Mouse (Mus musculus) lung, embryonic 15.5 days (tissue): ENCODE measurements around the gene Arhgap17. TPM values are rescaled to one million over a fixed set of nuclear protein-coding genes. Genes with fewer than 3 reads are reported as not detected.

ENCODE experiments used
- ATAC-seq: fragments of 200-750 bp; cut with Nextera tagmentation; 2 replicates; pipeline ENCODE4 v1.8.0; 2017; ENCODE audit warnings: moderate number of reproducible peaks, borderline replicate concordance; ENCODE audit not compliant: low FRiP score, low TSS enrichment; ENCODE audit errors: extremely low read depth
- H3K27ac ChIP-seq: fragments of 300-500 bp; sonication (generic); 2 replicates; pipeline ENCODE4 v1.5.1; 2015; ENCODE audit warnings: moderate library complexity, mild to moderate bottlenecking, inconsistent platforms
- H3K27me3 ChIP-seq: fragments of 300-500 bp; sonication (generic); 2 replicates; pipeline ENCODE4 v1.6.1; 2015; ENCODE audit warnings: inconsistent platforms
- H3K36me3 ChIP-seq: fragments of 300-500 bp; sonication (generic); 2 replicates; pipeline ENCODE4 v1.6.1; 2015; ENCODE audit warnings: inconsistent platforms
- H3K4me1 ChIP-seq: fragments of 300-500 bp; sonication (generic); 2 replicates; pipeline ENCODE4 v1.6.1; 2015; ENCODE audit warnings: inconsistent platforms
- H3K4me2 ChIP-seq: fragments of 300-500 bp; sonication (generic); 2 replicates; pipeline ENCODE4 v1.6.1; 2015; ENCODE audit warnings: inconsistent platforms, mild to moderate bottlenecking, moderate library complexity
- H3K4me3 ChIP-seq: fragments of 300-500 bp; sonication (generic); 2 replicates; pipeline ENCODE4 v1.5.1; 2015; ENCODE audit warnings: mild to moderate bottlenecking, inconsistent platforms
- H3K9ac ChIP-seq: fragments of 300-500 bp; sonication (generic); 2 replicates; pipeline ENCODE4 v1.6.1; 2015; ENCODE audit warnings: inconsistent platforms
- H3K9me3 ChIP-seq: fragments of 300-500 bp; sonication (generic); 2 replicates; pipeline ENCODE4 v1.6.1; 2016; ENCODE audit warnings: inconsistent platforms
- WGBS: fragments of 180-500 bp; shearing (Covaris S2); methylation state at CpG from one replicate; pipeline ENCODE4 v1.1.7; 2015; 5-methylcytosine and 5-hydroxymethylcytosine counted together
- polyA plus RNA-seq: library from polyadenylated mRNA; unstranded; fragments of >200 nt; fragmentation: Nextera tagmentation; extraction: Ambion mirVana; gene quantifications from 2 replicates; pipeline ENCODE4 v1.2.1, GENCODE M21; 2015

The Arhgap17 gene
- polyA plus RNA-seq, 1 experiment from 2014 or later, result 18.5 TPM

GRCm38 (mm10) chr7:123296097-123296496, 73.6 kb downstream of the Arhgap17 start:
- Histone ChIP-seq H3K4me1 (no peaks in the 10 kb centered on the region), H3K36me3 (peaks cover 48% of the 10 kb centered on the region), H3K4me2 (no peak overlapping the region), H3K27ac (no peak overlapping the region), H3K4me3 (no peak overlapping the region), H3K27me3 (no peaks in the 10 kb centered on the region), H3K9ac (no peak overlapping the region), H3K9me3 (no peaks in the 10 kb centered on the region)
- WGBS, result 87% methylated on average over 6 of the region's 6 CpGs
- no peak for ATAC-seq

- H3K4me1 ChIP-seq, result no peaks in the 10 kb centered on the region
- ATAC-seq, result no peak
- no peak overlapping the region for H3K9ac ChIP-seq
- H3K27me3 ChIP-seq, result no peaks in the 10 kb centered on the region
- peaks cover 48% of the 10 kb centered on the region for H3K36me3 ChIP-seq
- WGBS, result 86% methylated on average over 7 of the region's 7 CpGs
- H3K4me3 ChIP-seq, result no peak overlapping the region
- no peak overlapping the region for H3K4me2 ChIP-seq
- no peak overlapping the region for H3K27ac ChIP-seq
- no peaks in the 10 kb centered on the region for H3K9me3 ChIP-seq
Observed at GRCm38 (mm10) chr7:123295423-123295822, 74.3 kb downstream of the Arhgap17 start.

GRCm38 (mm10) chr7:123293898-123294297, 75.8 kb downstream of the Arhgap17 start:
- 87% methylated on average over 7 of the region's 7 CpGs for WGBS
- Histone ChIP-seq H3K4me1 (no peaks in the 10 kb centered on the region), H3K4me3 (no peak overlapping the region), H3K36me3 (peaks cover 48% of the 10 kb centered on the region), H3K27ac (no peak overlapping the region), H3K4me2 (no peak overlapping the region), H3K9me3 (no peaks in the 10 kb centered on the region), H3K9ac (no peak overlapping the region), H3K27me3 (no peaks in the 10 kb centered on the region)
- no peak for ATAC-seq

GRCm38 (mm10) chr7:123291942-123292341, 77.8 kb downstream of the Arhgap17 start:
- H3K4me1 ChIP-seq, result no peaks in the 10 kb centered on the region
- 76% methylated on average over 8 of the region's 8 CpGs for WGBS
- no peaks in the 10 kb centered on the region for H3K9me3 ChIP-seq
- no peaks in the 10 kb centered on the region for H3K27me3 ChIP-seq
- no peak overlapping the region for H3K27ac ChIP-seq
- no peak overlapping the region for H3K4me3 ChIP-seq
- no peak for ATAC-seq
- H3K9ac ChIP-seq, result no peak overlapping the region
- H3K4me2 ChIP-seq, result no peak overlapping the region
- H3K36me3 ChIP-seq, result peaks cover 48% of the 10 kb centered on the region

GRCm38 (mm10) chr7:123289176-123289575, 80.5 kb downstream of the Arhgap17 start:
- Histone ChIP-seq H3K27ac (no peak overlapping the region), H3K9ac (no peak overlapping the region), H3K4me3 (no peak overlapping the region), H3K27me3 (no peaks in the 10 kb centered on the region), H3K4me1 (no peaks in the 10 kb centered on the region), H3K36me3 (peaks cover 49% of the 10 kb centered on the region), H3K9me3 (no peaks in the 10 kb centered on the region), H3K4me2 (no peak overlapping the region)
- ATAC-seq, result no peak
- WGBS, result 76% methylated on average over 4 of the region's 4 CpGs

GRCm38 (mm10) chr7:123287903-123288302, 81.8 kb downstream of the Arhgap17 start:
- peaks cover 43% of the 10 kb centered on the region for H3K36me3 ChIP-seq
- no peak for ATAC-seq

GRCm38 (mm10) chr7:123285896-123286295, 83.8 kb downstream of the Arhgap17 start:
- H3K9me3 ChIP-seq, result no peaks in the 10 kb centered on the region
- H3K4me2 ChIP-seq, result no peak overlapping the region
- H3K36me3 ChIP-seq, result peaks cover 24% of the 10 kb centered on the region
- no peak for ATAC-seq
- H3K4me1 ChIP-seq, result no peaks in the 10 kb centered on the region
- H3K27me3 ChIP-seq, result no peaks in the 10 kb centered on the region
- no peak overlapping the region for H3K9ac ChIP-seq
- no peak overlapping the region for H3K4me3 ChIP-seq
- H3K27ac ChIP-seq, result no peak overlapping the region
- 92% methylated on average over 5 of the region's 5 CpGs for WGBS

More at GRCm38 (mm10) chr7:123287903-123288302, 81.8 kb downstream of the Arhgap17 start:
- no peaks in the 10 kb centered on the region for H3K9me3 ChIP-seq
- no peak overlapping the region for H3K4me2 ChIP-seq
- H3K27ac ChIP-seq, result no peak overlapping the region
- no peaks in the 10 kb centered on the region for H3K4me1 ChIP-seq
- no peak overlapping the region for H3K9ac ChIP-seq
- WGBS, result 93% methylated on average over 3 of the region's 3 CpGs
- H3K27me3 ChIP-seq, result no peaks in the 10 kb centered on the region
- no peak overlapping the region for H3K4me3 ChIP-seq

- H3K27me3 ChIP-seq, result no peaks in the 10 kb centered on the region
- H3K9ac ChIP-seq, result no peak overlapping the region
- H3K9me3 ChIP-seq, result no peaks in the 10 kb centered on the region
- no peak overlapping the region for H3K4me3 ChIP-seq
- no peaks in the 10 kb centered on the region for H3K4me1 ChIP-seq
- no peak for ATAC-seq
- WGBS, result 54% methylated on average over 4 of the region's 4 CpGs
- H3K27ac ChIP-seq, result no peak overlapping the region
- peaks cover 27% of the 10 kb centered on the region for H3K36me3 ChIP-seq
- no peak overlapping the region for H3K4me2 ChIP-seq
Observed at GRCm38 (mm10) chr7:123283826-123284225, 85.9 kb downstream of the Arhgap17 start.

GRCm38 (mm10) chr7:123279797-123280196, 89.9 kb downstream of the Arhgap17 start:
- no peaks in the 10 kb centered on the region for H3K27me3 ChIP-seq
- no peak overlapping the region for H3K4me3 ChIP-seq
- no peak overlapping the region for H3K4me2 ChIP-seq
- ATAC-seq, result no peak
- H3K9ac ChIP-seq, result no peak overlapping the region
- no peaks in the 10 kb centered on the region for H3K9me3 ChIP-seq
- H3K4me1 ChIP-seq, result no peaks in the 10 kb centered on the region
- no peak overlapping the region for H3K27ac ChIP-seq
- 89% methylated on average over 4 of the region's 4 CpGs for WGBS
- peaks cover 17% of the 10 kb centered on the region; the same call in 1 of the 2 replicates for H3K36me3 ChIP-seq

GRCm38 (mm10) chr7:123276568-123276967, 93.1 kb downstream of the Arhgap17 start:
- H3K9me3 ChIP-seq, result no peaks in the 10 kb centered on the region
- WGBS, result 84% methylated on average over 4 of the region's 4 CpGs
- H3K9ac ChIP-seq, result no peak overlapping the region
- no peak overlapping the region for H3K27ac ChIP-seq
- H3K4me2 ChIP-seq, result no peak overlapping the region
- H3K4me3 ChIP-seq, result no peak overlapping the region
- peaks cover 17% of the 10 kb centered on the region; the same call in 1 of the 2 replicates for H3K36me3 ChIP-seq
- no peaks in the 10 kb centered on the region for H3K27me3 ChIP-seq
- ATAC-seq, result no peak
- H3K4me1 ChIP-seq, result no peaks in the 10 kb centered on the region

- Histone ChIP-seq H3K4me1 (no peaks in the 10 kb centered on the region), H3K9me3 (no peaks in the 10 kb centered on the region), H3K4me2 (no peak overlapping the region), H3K4me3 (no peak overlapping the region), H3K9ac (no peak overlapping the region), H3K36me3 (peaks cover under 1% of the 10 kb centered on the region; the same call in 1 of the 2 replicates), H3K27me3 (no peaks in the 10 kb centered on the region), H3K27ac (no peak overlapping the region)
- no peak for ATAC-seq
- WGBS, result 53% methylated on average over 11 of the region's 11 CpGs
Observed at GRCm38 (mm10) chr7:123273056-123273455, 96.7 kb downstream of the Arhgap17 start.

- H3K4me3 ChIP-seq, result no peak overlapping the region
- H3K4me2 ChIP-seq, result no peak overlapping the region
- H3K27ac ChIP-seq, result no peak overlapping the region
- H3K27me3 ChIP-seq, result no peaks in the 10 kb centered on the region
- H3K4me1 ChIP-seq, result no peaks in the 10 kb centered on the region
- H3K36me3 ChIP-seq, result no peaks in the 10 kb centered on the region
- H3K9ac ChIP-seq, result no peak overlapping the region
- no peak for ATAC-seq
- WGBS, result 58% methylated on average over 8 of the region's 8 CpGs
- H3K9me3 ChIP-seq, result no peaks in the 10 kb centered on the region
Observed at GRCm38 (mm10) chr7:123258103-123258502, 111.6 kb downstream of the Arhgap17 start.
